Mouse (Mus musculus) embryonic stem cell, embryonic (primary cell): ENCODE data around the gene Dnah3.

Experiments
- CTCF ChIA-PET, 4 experiments: fragments of 300-600 bp in 2 of 4; fragments of 350-600 bp in 2 of 4; sonication (Branson Sonifier 250); formaldehyde crosslinking; loops; one replicate each; lab custom pipeline; 2022; ENCODE audit warnings: inconsistent platforms in 2 of 4; lab: Charles Lee
- POLR2A ChIA-PET, 4 experiments: fragments of 300-600 bp in 2 of 4; fragments of 350-600 bp in 2 of 4; sonication (Branson Sonifier 250); formaldehyde crosslinking; loops; one replicate each; lab custom pipeline; 2022; ENCODE audit warnings: antibody characterized with exemption in 4 of 4, inconsistent platforms in 1 of 4; lab: Charles Lee

The Dnah3 gene

GRCm38 (mm10) chr7:119974214-119974613 is 120.9 kb downstream of the Dnah3 start:
- CTCF ChIA-PET, result no interaction called here
- POLR2A ChIA-PET, result no interaction called here

GRCm38 (mm10) chr7:119969320-119969719 is 125.8 kb downstream of the Dnah3 start:
- ChIA-PET CTCF (interaction anchor here in 1 of 4 experiments (0.6 kb wide), 1 partner anchor 238 kb away, joined by 12 read pairs; no protein-coding TSS in a partner anchor), POLR2A (interaction anchor here in 2 of 4 experiments (0.6 to 0.7 kb wide), 3 partner anchors 77 to 175 kb away, joined by 3 to 4 read pairs (median 3); no protein-coding TSS in a partner anchor)

- CTCF ChIA-PET, result interaction anchor here in 1 of 4 experiments (0.6 to 0.7 kb wide), 2 partner anchors 159 to 992 kb away, joined by 3 to 4 read pairs; no protein-coding TSS in a partner anchor
Observed at GRCm38 (mm10) chr7:119965651-119966395, 129.3 kb downstream of the Dnah3 start.

GRCm38 (mm10) chr7:119965205-119965604 is 129.9 kb downstream of the Dnah3 start:
- CTCF ChIA-PET, result interaction anchor here in 1 of 4 experiments (0.6 kb wide), 1 partner anchor 993 kb away, joined by 3 read pairs; no protein-coding TSS in a partner anchor
- POLR2A ChIA-PET, result interaction anchor here in 1 of 4 experiments (1.0 kb wide), 1 partner anchor 66 kb away, joined by 3 read pairs; no protein-coding TSS in a partner anchor

More at GRCm38 (mm10) chr7:119965651-119966395, 129.3 kb downstream of the Dnah3 start:
- POLR2A ChIA-PET, result interaction anchor here in 1 of 4 experiments (0.7 kb wide), 1 partner anchor 69 kb away, joined by 3 read pairs; no protein-coding TSS in a partner anchor

- POLR2A ChIA-PET, result no interaction called here
Observed at GRCm38 (mm10) chr7:119961107-119961506, 134.0 kb downstream of the Dnah3 start.

GRCm38 (mm10) chr7:119960546-119960945 is 134.5 kb downstream of the Dnah3 start:
- CTCF ChIA-PET, result no interaction called here
- POLR2A ChIA-PET, result no interaction called here

More at GRCm38 (mm10) chr7:119961107-119961506, 134.0 kb downstream of the Dnah3 start:
- CTCF ChIA-PET, result no interaction called here

- ChIA-PET POLR2A (no interaction called here), CTCF (no interaction called here)
Observed at GRCm38 (mm10) chr7:119960006-119960405, 135.1 kb downstream of the Dnah3 start.

- ChIA-PET POLR2A (no interaction called here), CTCF (no interaction called here)
Observed at GRCm38 (mm10) chr7:119959491-119959890, 135.6 kb downstream of the Dnah3 start.

- POLR2A ChIA-PET, result no interaction called here
- CTCF ChIA-PET, result no interaction called here
Observed at GRCm38 (mm10) chr7:119959091-119959490, 136.0 kb downstream of the Dnah3 start.

- ChIA-PET CTCF (no interaction called here), POLR2A (interaction anchor here in 1 of 4 experiments (1.3 kb wide), 1 partner anchor 61 kb away, joined by 3 read pairs; the partner anchor contains the start of genes Dcun1d3 and Lyrm1)
Observed at GRCm38 (mm10) chr7:119957421-119957820, 137.7 kb downstream of the Dnah3 start.

- ChIA-PET POLR2A (interaction anchor here in 1 of 4 experiments (0.9 kb wide), 1 partner anchor 15 kb away, joined by 3 read pairs; no protein-coding TSS in a partner anchor), CTCF (no interaction called here)
Observed at GRCm38 (mm10) chr7:119954047-119954446, 141.0 kb downstream of the Dnah3 start.

- POLR2A ChIA-PET, result interaction anchor here in 2 of 4 experiments (0.7 to 1.6 kb wide), 3 partner anchors 30 to 83 kb away, joined by 3 to 6 read pairs (median 4); no protein-coding TSS in a partner anchor
Observed at GRCm38 (mm10) chr7:119941569-119941968, 153.5 kb downstream of the Dnah3 start.

GRCm38 (mm10) chr7:119937036-119937435 is 158.0 kb downstream of the Dnah3 start:
- POLR2A ChIA-PET, result no interaction called here
- CTCF ChIA-PET, result no interaction called here

More at GRCm38 (mm10) chr7:119941569-119941968, 153.5 kb downstream of the Dnah3 start:
- CTCF ChIA-PET, result interaction anchor here in 2 of 4 experiments (0.5 to 0.6 kb wide), 2 partner anchors 141 to 268 kb away, joined by 3 to 4 read pairs; no protein-coding TSS in a partner anchor

GRCm38 (mm10) chr7:119936321-119936720 is 158.8 kb downstream of the Dnah3 start:
- ChIA-PET POLR2A (no interaction called here), CTCF (no interaction called here)

GRCm38 (mm10) chr7:119928783-119929440 is 166.2 kb downstream of the Dnah3 start:
- CTCF ChIA-PET, result no interaction called here

GRCm38 (mm10) chr7:119921054-119921453 is 174.0 kb downstream of the Dnah3 start:
- CTCF ChIA-PET, result no interaction called here

More at GRCm38 (mm10) chr7:119928783-119929440, 166.2 kb downstream of the Dnah3 start:
- POLR2A ChIA-PET, result no interaction called here

GRCm38 (mm10) chr7:119920457-119920856 is 174.6 kb downstream of the Dnah3 start:
- ChIA-PET CTCF (no interaction called here), POLR2A (interaction anchor here in 3 of 4 experiments (0.6 to 0.7 kb wide), 4 partner anchors 29 to 205 kb away, joined by 3 to 4 read pairs (median 3); no protein-coding TSS in a partner anchor)

More at GRCm38 (mm10) chr7:119921054-119921453, 174.0 kb downstream of the Dnah3 start:
- POLR2A ChIA-PET, result interaction anchor here in 2 of 4 experiments (0.6 to 0.7 kb wide), 2 partner anchors 177 to 205 kb away, joined by 3 to 4 read pairs; no protein-coding TSS in a partner anchor

- POLR2A ChIA-PET, result interaction anchor here in 1 of 4 experiments (1.1 to 2.0 kb wide), 3 partner anchors 10 to 30 kb away, joined by 3 to 7 read pairs (median 6); no protein-coding TSS in a partner anchor
- CTCF ChIA-PET, result no interaction called here
Observed at GRCm38 (mm10) chr7:119911727-119912126, 183.4 kb downstream of the Dnah3 start.
